14 mouse cellular contexts compared by ENCODE assay signal in the genomic region with DNA sequence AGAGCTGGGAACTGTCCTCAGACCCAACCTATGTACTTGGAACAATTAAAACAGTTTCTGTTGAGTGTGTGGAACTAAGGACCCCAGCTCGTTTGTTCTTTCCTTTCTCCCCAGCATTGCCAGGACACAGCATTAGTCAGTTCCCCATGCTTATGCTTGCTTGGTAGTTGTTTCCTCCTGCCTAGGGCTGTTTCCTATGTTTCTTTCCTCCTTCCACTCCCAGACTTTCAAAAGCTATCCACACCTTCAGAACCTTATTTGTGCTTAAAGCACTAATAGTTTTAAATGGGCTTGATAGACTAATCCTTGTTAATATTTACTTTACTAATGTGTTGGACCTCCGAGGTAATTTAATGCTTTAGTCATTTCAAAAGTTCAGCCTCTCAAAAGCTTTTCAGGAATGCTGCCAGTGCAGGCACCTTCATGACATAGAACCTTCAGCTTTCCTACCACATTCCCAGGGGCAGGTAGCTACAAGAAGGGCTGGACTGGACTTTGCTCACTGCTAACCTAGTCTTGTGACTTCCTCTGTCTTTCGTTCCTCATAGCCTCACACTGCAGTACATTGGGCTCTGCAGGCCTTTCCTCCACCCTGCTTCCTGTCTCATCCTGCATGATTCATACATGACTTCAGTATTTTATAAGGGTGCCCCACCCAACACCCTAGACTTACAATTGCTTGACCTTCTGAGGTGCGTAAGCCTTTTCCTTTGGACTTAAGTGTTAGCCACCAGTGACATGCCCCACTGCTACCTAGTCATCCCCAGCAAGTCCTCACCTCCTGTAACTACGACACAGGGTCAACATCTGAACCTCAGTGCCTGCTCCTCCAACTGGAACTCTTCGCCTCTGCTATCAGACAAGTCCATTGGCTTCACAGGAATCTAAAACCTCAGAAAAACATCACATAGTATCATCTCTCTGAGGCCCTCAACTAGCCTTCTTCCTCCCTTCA. TPM values are rescaled to one million over a fixed set of nuclear protein-coding genes. Genes with fewer than 3 reads are reported as not detected.
A peak's percentile ranks its signal among the peaks of the same experiment; 100 is the strongest.
DNase-seq lines count a peak whose midpoint lies in the region; ATAC-seq and TF ChIP-seq lines count a peak whose summit lies in the region.
"Had no signal": no experiment of that assay in that cellular context is flagged by ENCODE, and none has a peak within 500 bp of the region (broad histone marks: within the 10 kb centered on the region; RNA-seq: fewer than 3 reads in every experiment).

No protein-coding gene starts in this region.

- no peak overlapping the region for H3K4me2 ChIP-seq in lung, embryonic 16.5 days (ENCODE audit: low read depth, low read length)
- H3K4me2 ChIP-seq in intestine, postnatal 0 days (replicated peaks; ENCODE audit: low read depth), result no peak overlapping the region
- no peak overlapping the region for H3K4me2 ChIP-seq in stomach, embryonic 15.5 days
- H3K4me2 ChIP-seq: embryonic facial prominence, embryonic 13.5 days; forebrain, embryonic 13.5 days; heart, embryonic 12.5 days; liver, embryonic 12.5 days had no signal

- H3K9ac ChIP-seq in lung, embryonic 16.5 days (ENCODE audit: low read length), result no peak overlapping the region
- H3K9ac ChIP-seq in intestine, postnatal 0 days (ENCODE audit: low read depth, low read length), result no peak overlapping the region
- no peak overlapping the region for H3K9ac ChIP-seq in stomach, embryonic 15.5 days
- H3K9ac ChIP-seq: embryonic facial prominence, embryonic 13.5 days; forebrain, embryonic 13.5 days; heart, embryonic 12.5 days; liver, embryonic 12.5 days had no signal

- intact Hi-C loops in left cerebral cortex, postnatal 25 days (cut with DNase I), result no loop called here

- DNase-seq in lung, adult 2 months, result no peak
- DNase-seq in kidney, postnatal 36 days, result peak; percentile 58 to 63
- no peak for DNase-seq in thymus, postnatal 10 days (ENCODE audit: low spot score in 2 of 2)
- no peak for DNase-seq in spleen, postnatal 14 days (ENCODE audit: low spot score in 2 of 2)
- no peak for DNase-seq in left cerebral cortex, postnatal 25 days (ENCODE audit: low spot score in 2 of 2)
- DNase-seq: cerebellum, adult 9-10 months; gastrocnemius, adult 2 months had no signal

- H3K4me3 ChIP-seq in lung, embryonic 16.5 days (ENCODE audit: low read length), result no peak overlapping the region
- H3K4me3 ChIP-seq in lung, adult 2 months (replicated peaks; ENCODE audit: extremely low read depth, low read depth, low read length), result no peak overlapping the region
- no peak overlapping the region for H3K4me3 ChIP-seq in intestine, postnatal 0 days (ENCODE audit: low read depth, low read length)
- no peak overlapping the region for H3K4me3 ChIP-seq in stomach, embryonic 15.5 days (replicated peaks)
- H3K4me3 ChIP-seq: embryonic facial prominence, embryonic 13.5 days; forebrain, embryonic 13.5 days; gastrocnemius, adult 2 months; heart, embryonic 12.5 days; liver, embryonic 12.5 days had no signal

- H3K4me1 ChIP-seq in lung, embryonic 16.5 days (replicated peaks; ENCODE audit: control insufficient read depth, insufficient read depth, low read length), result no peaks in the 10 kb centered on the region
- H3K4me1 ChIP-seq in lung, adult 2 months (ENCODE audit: control insufficient read depth, insufficient read depth, low read length), result no peaks in the 10 kb centered on the region
- no peaks in the 10 kb centered on the region for H3K4me1 ChIP-seq in intestine, postnatal 0 days (replicated peaks; ENCODE audit: control insufficient read depth, insufficient read depth, low read length)
- H3K4me1 ChIP-seq in stomach, embryonic 15.5 days, result no peaks in the 10 kb centered on the region
- H3K4me1 ChIP-seq: embryonic facial prominence, embryonic 13.5 days; forebrain, embryonic 13.5 days; heart, embryonic 12.5 days had no signal

- no peaks in the 10 kb centered on the region for H3K27me3 ChIP-seq in lung, embryonic 16.5 days (ENCODE audit: control insufficient read depth, insufficient read depth, low read depth, low read length)
- no peaks in the 10 kb centered on the region for H3K27me3 ChIP-seq in intestine, postnatal 0 days (replicated peaks; ENCODE audit: control insufficient read depth, insufficient read depth, low read length)
- H3K27me3 ChIP-seq in stomach, embryonic 15.5 days (replicated peaks), result no peaks in the 10 kb centered on the region
- H3K27me3 ChIP-seq: embryonic facial prominence, embryonic 13.5 days; forebrain, embryonic 13.5 days; heart, embryonic 12.5 days; liver, embryonic 12.5 days had no signal

- H3K27ac ChIP-seq in lung, embryonic 16.5 days (ENCODE audit: low read length), result no peak overlapping the region
- H3K27ac ChIP-seq in intestine, postnatal 0 days (ENCODE audit: low read depth, low read length), result peak overlapping the region; percentile 79
- peak overlapping the region; percentile 26 for H3K27ac ChIP-seq in stomach, embryonic 15.5 days
- H3K27ac ChIP-seq: embryonic facial prominence, embryonic 13.5 days; forebrain, embryonic 13.5 days; gastrocnemius, adult 2 months; liver, embryonic 12.5 days had no signal

- no peak for TF ChIP-seq POLR2A in lung, adult 2 months (IDR thresholded peaks at IDR 0.05; ENCODE audit: borderline replicate concordance, extremely low read depth, low read depth, low read length)

- no peak for TF ChIP-seq CTCF in lung, adult 2 months (IDR thresholded peaks at IDR 0.05; ENCODE audit: insufficient read depth, low read length)
- TF ChIP-seq CTCF in intestine, postnatal 0 days (IDR thresholded peaks at IDR 0.05; ENCODE audit: low read depth), result no peak

- no peaks in the 10 kb centered on the region for H3K9me3 ChIP-seq in lung, embryonic 16.5 days (ENCODE audit: control insufficient read depth, low read length)
- H3K9me3 ChIP-seq in intestine, postnatal 0 days (ENCODE audit: control insufficient read depth), result no peaks in the 10 kb centered on the region
- no peaks in the 10 kb centered on the region for H3K9me3 ChIP-seq in stomach, embryonic 15.5 days
- H3K9me3 ChIP-seq: embryonic facial prominence, embryonic 13.5 days; forebrain, embryonic 13.5 days; heart, embryonic 12.5 days; liver, embryonic 12.5 days had no signal

- ATAC-seq in lung, embryonic 16.5 days (ENCODE audit: low read depth), result peak; percentile 34; the same call in 1 of the 2 replicates
- peak; percentile 100 for ATAC-seq in intestine, postnatal 0 days
- peak; percentile 90 for ATAC-seq in stomach, embryonic 15.5 days (ENCODE audit: insufficient read depth, low FRiP score, low read depth)
- ATAC-seq: forebrain, embryonic 13.5 days; liver, embryonic 12.5 days had no signal

- H3K36me3 ChIP-seq in lung, embryonic 16.5 days (ENCODE audit: control insufficient read depth, insufficient read depth, low read length), result no peaks in the 10 kb centered on the region
- no peaks in the 10 kb centered on the region for H3K36me3 ChIP-seq in intestine, postnatal 0 days (ENCODE audit: control insufficient read depth, insufficient read depth)
- no peaks in the 10 kb centered on the region for H3K36me3 ChIP-seq in stomach, embryonic 15.5 days
- H3K36me3 ChIP-seq: embryonic facial prominence, embryonic 13.5 days; heart, embryonic 12.5 days; liver, embryonic 12.5 days had no signal

- WGBS in lung, embryonic 16.5 days, result 62% methylated on average over 6 of the region's 6 CpGs
- 59% methylated on average over 6 of the region's 6 CpGs for WGBS in lung, adult 2 months
- 44% methylated on average over 6 of the region's 6 CpGs for WGBS in intestine, postnatal 0 days
- WGBS in stomach, embryonic 15.5 days, result 63% methylated on average over 6 of the region's 6 CpGs

RNA-seq across cellular contexts. Expression of a gene that starts 16.3 kb away (rescaled TPM):
- 8.7 and 8.9 TPM in 2 replicates for polyA plus RNA-seq in lung, embryonic 16.5 days (2015; fragmentation: Nextera tagmentation; extraction: Ambion mirVana)
- 6.5 and 11.5 TPM in 2 replicates for polyA plus RNA-seq in lung, adult 2 months (2012; rRNA removed)
- 21.1 and 22.0 TPM in 2 replicates for polyA plus RNA-seq in intestine, postnatal 0 days (2015; fragmentation: Nextera tagmentation; extraction: Ambion mirVana)
- 20.8 and 21.5 TPM in 2 replicates for polyA plus RNA-seq in stomach, embryonic 15.5 days (2015; fragmentation: Nextera tagmentation; extraction: Ambion mirVana)
- 10 to 100 TPM; 32.8 to 33.4 TPM for total RNA-seq in left cerebral cortex, postnatal 25 days (2021)

Comparison
In these comparisons a context has a peak if more than half of its experiments do, and no peak if none do; other contexts are left out.
1. ATAC-seq: peak in every context shown above with its lines; median percentile 100 in intestine, postnatal 0 days; 90 in stomach, embryonic 15.5 days; 34 in lung, embryonic 16.5 days.
2. DNase-seq: peak in kidney, postnatal 36 days (2 of 2); none in lung, adult 2 months (single experiment), thymus, postnatal 10 days (0 of 2), spleen, postnatal 14 days (0 of 2) and left cerebral cortex, postnatal 25 days (0 of 2).